4 mouse cellular contexts compared by ENCODE assay signal in genomic region chr14:26165266-26165665, GRCm38 (mm10). TPM values are rescaled to one million over a fixed set of nuclear protein-coding genes. Genes with fewer than 3 reads are reported as not detected.
"Had no signal": no experiment of that assay in that cellular context is flagged by ENCODE, and none has a peak within 500 bp of the region (broad histone marks: within the 10 kb centered on the region; RNA-seq: fewer than 3 reads in every experiment).

No protein-coding gene starts in this region.

RNA-seq across cellular contexts. Expression of gene Plac9b, which starts 17.0 kb away (rescaled TPM):
- total RNA-seq: neutrophil, adult 5-6 weeks had no signal

RNA-seq across cellular contexts. Expression of gene Tmem254b, which starts 41.6 kb away (rescaled TPM):
- total RNA-seq: neutrophil, adult 5-6 weeks had no signal

RNA-seq across cellular contexts. Expression of gene Duxbl2, which starts 47.1 kb away (rescaled TPM):
- total RNA-seq: neutrophil, adult 5-6 weeks had no signal
- polyA plus RNA-seq: neural tube, embryonic 15.5 days; stomach, postnatal 0 days; thymus, postnatal 0 days had no signal
